In genomic region chr6:142570046-142570770, GRCm38 (mm10) we compare ENCODE assay signal across 8 mouse cellular contexts. TPM values are rescaled to one million over a fixed set of nuclear protein-coding genes. Genes with fewer than 3 reads are reported as not detected.
DNase-seq lines count a peak whose midpoint lies in the region; ATAC-seq and TF ChIP-seq lines count a peak whose summit lies in the region.

No protein-coding gene starts in this region.

- no peaks in the 10 kb centered on the region for H3K36me3 ChIP-seq in E14TG2a.4 (ENCODE audit: insufficient read depth, low read length)
- H3K36me3 ChIP-seq in forebrain, embryonic 16.5 days (ENCODE audit: control insufficient read depth, insufficient read depth), result no peaks in the 10 kb centered on the region
- no peaks in the 10 kb centered on the region for H3K36me3 ChIP-seq in liver, embryonic 11.5 days (ENCODE audit: control insufficient read depth, insufficient read depth, low read length)

- no peak overlapping the region for H3K27ac ChIP-seq in forebrain, embryonic 16.5 days (ENCODE audit: low read length)
- no peak overlapping the region for H3K27ac ChIP-seq in liver, embryonic 11.5 days (ENCODE audit: low read depth, low read length)

- 0 out of 2 replicates have a peak, but pooled peaks have one; percentile 26 for ATAC-seq in forebrain, embryonic 16.5 days
- no peak for ATAC-seq in liver, embryonic 11.5 days (replicated peaks; ENCODE audit: low FRiP score)

- H3K9ac ChIP-seq in forebrain, embryonic 16.5 days (replicated peaks; ENCODE audit: low read depth, low read length), result peak overlapping the region; percentile 29; the same call in 1 of the 2 replicates
- H3K9ac ChIP-seq in liver, embryonic 11.5 days (ENCODE audit: low read depth, low read length), result no peak overlapping the region

- peak; percentile 2 to 9 for DNase-seq in frontal cortex, postnatal 36 days (ENCODE audit: low spot score in 2 of 2)
- DNase-seq in frontal cortex, postnatal 25 days (ENCODE audit: low spot score in 2 of 2), result no peak
- DNase-seq in liver, embryonic 11.5 days (ENCODE audit: low spot score), result no peak
- peak; percentile 14 for DNase-seq in right cerebral cortex, postnatal 25 days
- no peak for DNase-seq in adrenal gland, adult (ENCODE audit: inconsistent age in 2 of 2, low spot score in 1 of 2)
- DNase-seq in cerebellum, adult 8-10 months, result no peak

- peaks cover 9% of the 10 kb centered on the region; the same call in 1 of the 2 replicates for H3K9me3 ChIP-seq in E14TG2a.4 (ENCODE audit: low read length)
- H3K9me3 ChIP-seq in forebrain, embryonic 16.5 days (ENCODE audit: control insufficient read depth, low read length), result no peaks in the 10 kb centered on the region
- H3K9me3 ChIP-seq in liver, embryonic 11.5 days (ENCODE audit: control insufficient read depth, low read length), result no peaks in the 10 kb centered on the region

- WGBS in forebrain, embryonic 16.5 days, result 6% methylated on average over 30 of the region's 30 CpGs
- 14% methylated on average over 30 of the region's 30 CpGs for WGBS in liver, embryonic 11.5 days

- peaks cover 23% of the 10 kb centered on the region for H3K4me1 ChIP-seq in E14TG2a.4 (replicated peaks; ENCODE audit: low read depth, low read length)
- peaks cover 19% of the 10 kb centered on the region for H3K4me1 ChIP-seq in forebrain, embryonic 16.5 days (replicated peaks; ENCODE audit: control insufficient read depth, insufficient read depth, low read length)
- H3K4me1 ChIP-seq in liver, embryonic 11.5 days (replicated peaks; ENCODE audit: control insufficient read depth, insufficient read depth, low read length), result peaks cover 3% of the 10 kb centered on the region; the same call in 1 of the 2 replicates

- 0 out of 2 replicates have a peak overlapping the region, but pooled peaks have one; percentile 76 for H3K4me3 ChIP-seq in E14TG2a.4 (replicated peaks; ENCODE audit: low read length)
- H3K4me3 ChIP-seq in forebrain, embryonic 16.5 days (replicated peaks; ENCODE audit: low read length), result peak overlapping the region; percentile 18
- peak overlapping the region; percentile 27 for H3K4me3 ChIP-seq in liver, embryonic 11.5 days (ENCODE audit: low read depth, low read length)

- peak overlapping the region; percentile 90 for H3K4me2 ChIP-seq in forebrain, embryonic 16.5 days (ENCODE audit: low read length)
- H3K4me2 ChIP-seq in liver, embryonic 11.5 days, result peak overlapping the region; percentile 63

- peaks cover 66% of the 10 kb centered on the region for H3K27me3 ChIP-seq in E14TG2a.4 (ENCODE audit: insufficient read depth, low read length)
- H3K27me3 ChIP-seq in forebrain, embryonic 16.5 days (replicated peaks; ENCODE audit: control insufficient read depth, insufficient read depth, low read length), result peaks cover 38% of the 10 kb centered on the region
- peaks cover 40% of the 10 kb centered on the region for H3K27me3 ChIP-seq in liver, embryonic 11.5 days (replicated peaks; ENCODE audit: control insufficient read depth, insufficient read depth, low read length)

- TF ChIP-seq CTCF in E14TG2a.4 (conservative IDR thresholded peaks at IDR 0.05; ENCODE audit: low read length), result no peak

RNA-seq across cellular contexts. Expression of gene Kcnj8, which starts 1.2 kb away (rescaled TPM):
- 13.0 and 14.1 TPM in 2 replicates for polyA plus RNA-seq in forebrain, embryonic 16.5 days (2015; fragmentation: Nextera tagmentation; extraction: Ambion mirVana)
- 2.7 and 3.9 TPM in 2 replicates for polyA plus RNA-seq in liver, embryonic 11.5 days (2014; fragmentation: Nextera tagmentation; extraction: Ambion mirVana)

Comparison
In these comparisons a context has a peak if more than half of its experiments do, and no peak if none do; other contexts are left out.
1. DNase-seq: peak in frontal cortex, postnatal 36 days (2 of 2) and right cerebral cortex, postnatal 25 days (single experiment); none in frontal cortex, postnatal 25 days (0 of 2), liver, embryonic 11.5 days (single experiment), adrenal gland, adult (0 of 2) and cerebellum, adult 8-10 months (single experiment).
2. H3K4me3 ChIP-seq: peak in every context shown above with its lines; median percentile 76 in E14TG2a.4; 27 in liver, embryonic 11.5 days; 18 in forebrain, embryonic 16.5 days.